Mouse (Mus musculus) cortical plate, adult 2 months (tissue): ENCODE measurements around the gene Syne1.

Experiments used
- CTCF ChIP-seq: fragments of 200-500 bp; IDR thresholded peaks from 2 replicates; pipeline ENCODE4 v1.5.1; 2011; ENCODE audit warnings: mild to moderate bottlenecking, control low read depth, low read length; ENCODE audit not compliant: insufficient read depth; ENCODE audit errors: extremely low read depth
- POLR2A ChIP-seq: fragments of 200-500 bp; IDR thresholded peaks from 2 replicates; pipeline ENCODE4 v1.6.1; 2011; ENCODE audit warnings: mild to moderate bottlenecking, low read length, control low read depth; ENCODE audit not compliant: insufficient read depth; ENCODE audit errors: extremely low read depth

DNA sequence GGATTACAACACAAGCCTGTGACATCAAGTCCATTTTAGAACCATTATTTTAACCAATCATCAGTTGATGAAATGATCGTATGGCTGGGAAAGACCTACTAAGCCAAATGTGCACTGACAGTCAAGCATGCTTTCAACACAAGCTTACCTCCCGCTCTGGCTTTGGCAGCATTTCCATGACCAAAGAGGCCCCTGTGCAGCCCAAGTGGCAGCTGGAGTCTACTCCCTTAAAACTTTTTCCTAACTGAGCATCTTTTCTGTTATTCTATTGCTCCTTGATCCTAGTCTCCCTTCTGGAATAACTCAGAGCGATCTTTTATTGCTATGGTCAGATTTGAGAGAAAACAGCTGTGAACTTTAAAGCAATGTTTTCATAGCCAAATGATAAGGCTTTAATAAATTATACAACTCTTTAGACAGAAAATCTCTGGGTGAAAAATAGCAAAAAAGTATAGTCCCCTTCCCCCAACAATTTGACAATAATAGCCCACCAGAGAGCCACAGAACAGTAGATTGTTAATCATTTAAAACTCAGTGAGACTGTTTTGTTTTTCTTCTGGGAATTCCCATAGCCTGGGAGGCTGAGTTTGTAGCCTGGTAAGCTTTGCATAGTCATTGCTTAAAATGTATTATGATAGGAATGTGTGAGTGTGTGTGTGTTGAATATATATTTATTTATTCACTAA is 411.9 kb downstream of the Syne1 start:
- no peak for TF ChIP-seq POLR2A
- no peak for TF ChIP-seq CTCF
